Mouse (Mus musculus) neural tube, embryonic 13.5 days (tissue): ENCODE results near the gene Tcap. TPM values are rescaled to one million over a fixed set of nuclear protein-coding genes. Genes with fewer than 3 reads are reported as not detected.

ENCODE experiments used
- ATAC-seq: fragments of 200-750 bp; cut with Nextera tagmentation; 2 replicates; pipeline ENCODE4 v1.8.0; 2017; ENCODE audit warnings: low read depth, mild to moderate bottlenecking, moderate TSS enrichment, moderate library complexity
- H3K27ac ChIP-seq: fragments of 300-500 bp; sonication (generic); replicated peaks from 2 replicates; pipeline ENCODE4 v1.5.1; 2015; ENCODE audit warnings: moderate library complexity, mild to moderate bottlenecking, inconsistent platforms
- H3K27me3 ChIP-seq: fragments of 300-500 bp; sonication (generic); 2 replicates; pipeline ENCODE4 v1.6.1; 2015; ENCODE audit warnings: mild to moderate bottlenecking, inconsistent platforms
- H3K36me3 ChIP-seq: fragments of 300-500 bp; sonication (generic); 2 replicates; pipeline ENCODE4 v1.6.1; 2015; ENCODE audit warnings: mild to moderate bottlenecking, inconsistent platforms
- H3K4me1 ChIP-seq: fragments of 300-500 bp; sonication (generic); replicated peaks from 2 replicates; pipeline ENCODE4 v1.6.1; 2015; ENCODE audit warnings: inconsistent platforms
- H3K4me2 ChIP-seq: fragments of 300-500 bp; sonication (generic); 2 replicates; pipeline ENCODE4 v1.6.1; 2015; ENCODE audit warnings: inconsistent platforms, mild to moderate bottlenecking, moderate library complexity
- H3K4me3 ChIP-seq: fragments of 300-500 bp; sonication (generic); 2 replicates; pipeline ENCODE4 v1.5.1; 2015; ENCODE audit warnings: mild to moderate bottlenecking, inconsistent platforms
- H3K9ac ChIP-seq: fragments of 300-500 bp; sonication (generic); 2 replicates; pipeline ENCODE4 v1.6.1; 2015; ENCODE audit warnings: moderate library complexity, mild to moderate bottlenecking, inconsistent platforms
- H3K9me3 ChIP-seq: fragments of 300-500 bp; sonication (generic); 2 replicates; pipeline ENCODE4 v1.6.1; 2016; ENCODE audit warnings: inconsistent platforms
- WGBS: fragments of 180-500 bp; shearing (Covaris S2); methylation state at CpG from one replicate; pipeline ENCODE4 v1.1.7; 2015; 5-methylcytosine and 5-hydroxymethylcytosine counted together
- polyA plus RNA-seq: library from polyadenylated mRNA; unstranded; fragments of >200 nt; fragmentation: Nextera tagmentation; extraction: Ambion mirVana; gene quantifications from 2 replicates; pipeline ENCODE4 v1.2.1, GENCODE M21; 2015

Tcap gene
- polyA plus RNA-seq, 1 experiment from 2014 or later: 0.42 TPM

DNA sequence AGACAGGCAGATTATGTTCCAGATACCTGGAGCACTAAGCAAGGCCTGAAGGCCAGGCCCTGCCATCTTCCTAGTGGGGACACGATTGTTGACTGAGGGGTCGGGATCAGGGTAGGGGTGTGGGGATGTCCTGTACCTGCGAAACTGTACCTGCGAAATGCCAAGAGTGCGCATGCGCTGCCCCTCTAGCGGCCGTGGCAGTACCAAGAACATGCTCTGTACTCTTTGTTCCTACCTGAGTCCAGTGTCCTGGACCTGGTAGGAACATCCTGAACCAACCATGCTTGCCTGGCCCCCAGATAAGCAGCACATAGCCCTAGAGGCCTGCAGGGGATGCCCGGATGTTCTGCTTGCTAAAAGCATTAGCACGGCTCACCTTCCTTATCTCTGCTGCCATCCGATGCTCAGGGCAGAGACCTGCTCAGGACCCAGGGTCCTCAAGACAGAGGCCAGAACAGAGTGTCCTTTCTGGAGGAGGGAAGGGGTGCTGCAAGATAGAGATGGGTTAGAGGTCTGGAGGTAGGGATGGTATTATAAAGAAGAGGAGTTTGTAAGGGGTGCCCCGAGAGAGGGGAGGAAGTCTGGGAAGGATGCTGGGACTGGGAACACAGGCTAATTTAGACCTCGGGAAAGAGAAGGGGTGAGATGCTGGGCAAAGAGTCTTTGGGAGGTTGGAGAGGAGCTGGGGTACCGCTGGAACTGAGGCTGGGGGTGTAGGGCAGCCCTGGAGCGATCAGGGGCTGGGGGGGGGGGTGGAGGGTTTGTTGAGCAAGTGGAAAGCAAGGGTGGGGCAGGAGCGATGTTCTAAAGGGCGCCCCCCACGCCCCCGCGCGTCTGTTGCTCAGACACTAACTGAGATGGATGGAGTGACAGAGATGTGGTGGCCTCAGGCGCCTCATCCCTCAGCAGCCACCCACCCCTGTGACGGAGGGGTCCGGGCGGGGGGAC, 2.3 kb downstream of the Tcap start, which contains the start of gene Pnmt:
TSS of gene Pnmt (plus strand) at position 813 of the 948 bp plus-strand sequence.
- no peak for ATAC-seq
- Histone ChIP-seq H3K36me3 (peaks cover 2% of the 10 kb centered on the region), H3K27me3 (peaks cover 70% of the 10 kb centered on the region), H3K9me3 (no peaks in the 10 kb centered on the region), H3K4me3 (0 out of 2 replicates have a peak within 1 kb of the TSS, but pooled peaks have one; percentile 8), H3K4me1 (no peaks in the 10 kb centered on the region; the same call in 1 of the 2 replicates), H3K9ac (0 out of 2 replicates have a peak within 1 kb of the TSS, but pooled peaks have one; percentile 44), H3K27ac (no peak within 1 kb of the TSS), H3K4me2 (peak within 1 kb of the TSS; percentile 24; the same call in 1 of the 2 replicates)
- WGBS: 56% methylated on average over 25 of the region's 25 CpGs

DNA sequence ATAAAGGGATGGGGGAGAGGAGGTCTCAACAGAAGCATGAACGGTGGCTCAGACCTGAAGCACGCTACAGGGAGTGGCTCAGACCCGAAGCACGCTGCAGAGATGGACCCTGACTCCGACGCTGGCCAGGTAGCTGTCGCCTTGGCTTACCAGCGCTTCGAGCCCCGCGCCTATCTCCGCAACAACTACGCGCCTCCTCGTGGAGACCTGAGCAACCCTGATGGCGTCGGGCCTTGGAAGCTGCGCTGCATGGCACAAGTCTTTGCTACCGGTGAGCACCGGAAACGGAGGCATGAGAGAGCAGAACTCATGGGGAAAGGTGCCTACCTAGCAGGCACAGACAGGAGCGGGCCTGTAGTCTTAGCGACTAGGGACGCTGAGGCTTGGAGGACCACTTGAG, 3.0 kb downstream of the Tcap start:
- Histone ChIP-seq H3K4me1 (no peaks in the 10 kb centered on the region; the same call in 1 of the 2 replicates), H3K4me2 (peak overlapping the region; percentile 24; the same call in 1 of the 2 replicates), H3K9me3 (no peaks in the 10 kb centered on the region), H3K27ac (no peak overlapping the region), H3K9ac (0 out of 2 replicates have a peak overlapping the region, but pooled peaks have one; percentile 44), H3K4me3 (0 out of 2 replicates have a peak overlapping the region, but pooled peaks have one; percentile 8), H3K36me3 (no peaks in the 10 kb centered on the region), H3K27me3 (peaks cover 76% of the 10 kb centered on the region)
- no peak for ATAC-seq
- WGBS: 24% methylated on average over 24 of the region's 24 CpGs

DNA sequence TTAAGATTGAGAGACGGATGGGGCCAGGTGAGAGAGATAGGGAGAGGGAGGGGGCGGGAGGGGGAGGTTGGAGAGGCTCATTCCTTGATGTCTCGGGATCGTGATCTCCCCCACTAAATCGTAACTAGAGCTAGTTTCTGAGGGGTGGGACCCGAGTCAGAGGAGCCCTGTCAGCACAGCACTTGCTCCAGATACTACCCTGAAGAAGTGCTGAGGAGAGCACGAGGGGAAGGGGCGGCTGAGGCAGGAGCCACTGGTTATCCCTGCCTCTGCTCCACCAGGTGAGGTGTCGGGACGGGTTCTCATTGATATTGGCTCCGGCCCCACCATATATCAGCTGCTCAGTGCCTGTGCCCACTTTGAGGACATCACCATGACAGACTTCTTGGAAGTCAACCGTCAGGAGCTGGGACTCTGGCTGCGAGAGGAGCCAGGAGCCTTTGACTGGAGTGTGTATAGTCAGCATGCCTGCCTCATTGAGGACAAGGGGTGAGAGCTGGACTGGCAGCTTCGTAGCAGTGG, 3.5 kb downstream of the Tcap start:
- H3K9me3 ChIP-seq: no peaks in the 10 kb centered on the region
- H3K4me2 ChIP-seq: no peak overlapping the region
- ATAC-seq: no peak
- WGBS: 57% methylated on average over 14 of the region's 14 CpGs
- H3K9ac ChIP-seq: no peak overlapping the region
- H3K36me3 ChIP-seq: no peaks in the 10 kb centered on the region
- no peak overlapping the region for H3K4me3 ChIP-seq
- H3K4me1 ChIP-seq: no peaks in the 10 kb centered on the region; the same call in 1 of the 2 replicates
- peaks cover 81% of the 10 kb centered on the region for H3K27me3 ChIP-seq
- no peak overlapping the region for H3K27ac ChIP-seq

DNA sequence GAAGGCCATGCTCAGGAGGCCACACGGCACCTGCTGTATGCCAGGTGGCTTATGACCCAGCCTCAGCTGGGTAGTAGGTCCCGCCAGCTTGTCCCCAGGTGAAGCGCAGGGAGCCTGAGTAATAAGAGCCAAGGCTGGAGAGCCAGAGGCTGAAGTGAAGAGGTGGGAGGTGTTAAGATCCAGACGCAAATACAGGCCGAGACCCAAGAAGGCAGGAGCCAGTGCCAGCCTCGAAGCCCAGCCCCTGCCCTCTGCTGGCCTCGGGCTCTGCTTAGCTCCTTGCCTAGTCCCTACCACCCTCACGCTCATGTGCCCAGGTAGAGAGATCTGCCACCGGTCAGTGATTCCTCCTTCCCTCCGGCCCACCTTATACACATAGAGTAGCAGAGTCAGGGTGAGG, 4.7 kb downstream of the Tcap start:
- peaks cover 1% of the 10 kb centered on the region; the same call in 1 of the 2 replicates for H3K4me1 ChIP-seq
- H3K27ac ChIP-seq: no peak overlapping the region
- WGBS: 83% methylated on average over 10 of the region's 10 CpGs
- H3K4me2 ChIP-seq: no peak overlapping the region
- H3K4me3 ChIP-seq: no peak overlapping the region
- H3K9ac ChIP-seq: no peak overlapping the region
- no peaks in the 10 kb centered on the region for H3K9me3 ChIP-seq
- no peak for ATAC-seq
- H3K36me3 ChIP-seq: no peaks in the 10 kb centered on the region
- H3K27me3 ChIP-seq: peaks cover 87% of the 10 kb centered on the region

DNA sequence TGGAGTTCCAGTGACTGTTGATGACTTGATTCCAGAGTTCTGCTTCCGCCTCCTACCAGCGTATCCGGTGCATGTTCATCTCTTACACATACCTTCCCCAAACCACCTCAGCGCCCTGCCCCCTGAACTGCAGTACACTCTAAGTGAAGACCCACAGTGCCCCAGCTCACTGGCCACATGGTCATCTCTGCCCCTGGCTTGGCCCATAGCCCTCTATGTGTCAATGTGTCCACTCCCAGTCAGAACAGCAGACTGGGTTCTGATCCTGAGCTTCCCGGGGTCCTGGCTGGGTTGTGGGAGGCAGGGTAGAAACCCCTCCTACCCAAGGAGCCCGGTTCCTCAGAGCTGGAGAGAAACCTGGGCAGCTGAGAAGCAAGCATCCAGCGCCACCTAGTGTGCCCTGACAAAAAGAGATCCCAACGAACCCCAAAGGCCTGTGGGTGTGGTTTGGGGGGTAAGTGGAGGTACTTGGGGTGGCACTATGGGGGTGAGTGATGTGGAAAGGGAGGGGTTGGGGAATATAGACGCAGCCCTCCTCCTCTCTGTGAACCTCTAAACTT, 5.7 kb downstream of the Tcap start:
- Histone ChIP-seq H3K4me2 (no peak overlapping the region), H3K4me3 (no peak overlapping the region), H3K4me1 (peaks cover 11% of the 10 kb centered on the region), H3K27me3 (peaks cover 82% of the 10 kb centered on the region), H3K9me3 (no peaks in the 10 kb centered on the region), H3K27ac (no peak overlapping the region), H3K9ac (0 out of 2 replicates have a peak overlapping the region, but pooled peaks have one; percentile 3), H3K36me3 (no peaks in the 10 kb centered on the region)
- no peak for ATAC-seq
- WGBS: 25% methylated on average over 9 of the region's 9 CpGs

GRCm38 (mm10) chr11:98390141-98390540, 6.5 kb downstream of the Tcap start:
- no peak overlapping the region for H3K4me2 ChIP-seq
- no peak overlapping the region for H3K4me3 ChIP-seq
- H3K9ac ChIP-seq: no peak overlapping the region
- no peaks in the 10 kb centered on the region for H3K36me3 ChIP-seq
- no peak for ATAC-seq
- H3K9me3 ChIP-seq: no peaks in the 10 kb centered on the region
- H3K27ac ChIP-seq: no peak overlapping the region
- WGBS: 71% methylated on average over 12 of the region's 12 CpGs
- H3K4me1 ChIP-seq: peaks cover 18% of the 10 kb centered on the region
- H3K27me3 ChIP-seq: peaks cover 74% of the 10 kb centered on the region

GRCm38 (mm10) chr11:98392034-98392433, 8.4 kb downstream of the Tcap start:
- Histone ChIP-seq H3K4me2 (no peak overlapping the region), H3K9ac (no peak overlapping the region), H3K27ac (no peak overlapping the region), H3K9me3 (no peaks in the 10 kb centered on the region), H3K27me3 (peaks cover 55% of the 10 kb centered on the region), H3K4me1 (peaks cover 19% of the 10 kb centered on the region), H3K36me3 (no peaks in the 10 kb centered on the region), H3K4me3 (no peak overlapping the region)
- ATAC-seq: no peak
- 17% methylated on average over 7 of the region's 8 CpGs for WGBS

GRCm38 (mm10) chr11:98392645-98393044, 9.0 kb downstream of the Tcap start:
- Histone ChIP-seq H3K9me3 (no peaks in the 10 kb centered on the region), H3K4me3 (no peak overlapping the region), H3K4me1 (peaks cover 19% of the 10 kb centered on the region), H3K4me2 (no peak overlapping the region), H3K9ac (no peak overlapping the region), H3K36me3 (no peaks in the 10 kb centered on the region; the same call in 1 of the 2 replicates), H3K27me3 (peaks cover 49% of the 10 kb centered on the region), H3K27ac (no peak overlapping the region)
- ATAC-seq: no peak
- WGBS: 46% methylated on average over 4 of the region's 4 CpGs

- no peaks in the 10 kb centered on the region; the same call in 1 of the 2 replicates for H3K36me3 ChIP-seq
- no peak overlapping the region for H3K4me3 ChIP-seq
- no peak for ATAC-seq
- H3K27me3 ChIP-seq: peaks cover 42% of the 10 kb centered on the region
- H3K9me3 ChIP-seq: no peaks in the 10 kb centered on the region
- no peak overlapping the region for H3K4me2 ChIP-seq
- H3K9ac ChIP-seq: no peak overlapping the region
- WGBS: 79% methylated on average over 6 of the region's 6 CpGs
- H3K27ac ChIP-seq: no peak overlapping the region
- H3K4me1 ChIP-seq: peaks cover 19% of the 10 kb centered on the region
Measured at GRCm38 (mm10) chr11:98393317-98393716, 9.7 kb downstream of the Tcap start.

DNA sequence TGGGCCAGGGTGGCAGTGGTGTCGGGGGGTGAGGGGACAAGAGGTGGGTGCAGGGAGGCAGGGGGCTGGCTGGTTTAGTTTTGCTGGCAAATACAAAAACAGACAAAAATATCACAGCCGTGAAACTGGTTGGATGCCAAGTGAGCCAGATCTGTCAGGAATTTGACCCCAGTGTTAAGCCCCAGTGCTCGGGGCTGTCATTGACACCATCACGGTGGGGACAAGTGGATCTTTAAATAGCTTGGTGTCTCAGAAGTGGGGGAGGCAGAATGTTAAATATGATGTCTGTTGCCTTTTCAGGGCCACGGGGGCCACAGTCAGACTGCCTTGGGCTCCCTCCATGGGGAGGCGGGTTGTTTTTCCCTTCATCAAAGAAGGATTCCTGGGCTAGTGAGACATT, 10.7 kb downstream of the Tcap start:
- ATAC-seq: no peak
- Histone ChIP-seq H3K27me3 (peaks cover 33% of the 10 kb centered on the region), H3K36me3 (no peaks in the 10 kb centered on the region; the same call in 1 of the 2 replicates), H3K4me2 (no peak overlapping the region), H3K4me3 (no peak overlapping the region), H3K9me3 (no peaks in the 10 kb centered on the region), H3K9ac (no peak overlapping the region), H3K27ac (no peak overlapping the region), H3K4me1 (peaks cover 20% of the 10 kb centered on the region)
- 62% methylated on average over 6 of the region's 6 CpGs for WGBS

GRCm38 (mm10) chr11:98395041-98395440, 11.4 kb downstream of the Tcap start:
- peaks cover 26% of the 10 kb centered on the region for H3K27me3 ChIP-seq
- no peak overlapping the region for H3K27ac ChIP-seq
- H3K9me3 ChIP-seq: no peaks in the 10 kb centered on the region
- no peak overlapping the region for H3K9ac ChIP-seq
- peaks cover 27% of the 10 kb centered on the region for H3K4me1 ChIP-seq
- ATAC-seq: no peak
- H3K36me3 ChIP-seq: no peaks in the 10 kb centered on the region; the same call in 1 of the 2 replicates
- H3K4me3 ChIP-seq: no peak overlapping the region
- WGBS: 76% methylated on average over 4 of the region's 4 CpGs
- H3K4me2 ChIP-seq: no peak overlapping the region

DNA sequence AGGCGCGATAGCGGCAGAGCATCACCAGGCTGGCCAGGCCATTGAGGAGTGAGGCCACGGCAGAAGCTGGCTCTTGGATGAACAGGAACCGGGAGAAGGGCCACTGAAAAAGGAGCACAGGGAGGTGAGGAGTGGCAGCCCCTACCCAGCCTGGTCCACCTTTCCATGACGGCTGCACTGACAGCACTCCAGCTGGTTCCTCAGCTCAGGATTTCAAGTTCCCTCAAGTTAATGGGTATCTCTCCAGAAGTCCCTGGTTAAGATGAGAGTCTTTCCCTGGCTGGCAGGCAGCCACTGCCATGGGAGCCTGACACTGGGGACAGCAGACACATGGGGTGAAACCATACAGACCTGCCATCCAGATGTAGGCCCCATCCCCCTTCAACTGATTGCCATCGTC, 14.3 kb downstream of the Tcap start:
- H3K4me3 ChIP-seq: no peak overlapping the region
- H3K9ac ChIP-seq: no peak overlapping the region
- peaks cover 4% of the 10 kb centered on the region; the same call in 1 of the 2 replicates for H3K27me3 ChIP-seq
- H3K4me2 ChIP-seq: no peak overlapping the region
- H3K36me3 ChIP-seq: no peaks in the 10 kb centered on the region; the same call in 1 of the 2 replicates
- WGBS: 89% methylated on average over 7 of the region's 7 CpGs
- H3K9me3 ChIP-seq: no peaks in the 10 kb centered on the region
- peaks cover 35% of the 10 kb centered on the region for H3K4me1 ChIP-seq
- no peak for ATAC-seq
- no peak overlapping the region for H3K27ac ChIP-seq
